Mouse (Mus musculus): ENCODE results near the gene Hdac10.

Hdac10 gene

DNA sequence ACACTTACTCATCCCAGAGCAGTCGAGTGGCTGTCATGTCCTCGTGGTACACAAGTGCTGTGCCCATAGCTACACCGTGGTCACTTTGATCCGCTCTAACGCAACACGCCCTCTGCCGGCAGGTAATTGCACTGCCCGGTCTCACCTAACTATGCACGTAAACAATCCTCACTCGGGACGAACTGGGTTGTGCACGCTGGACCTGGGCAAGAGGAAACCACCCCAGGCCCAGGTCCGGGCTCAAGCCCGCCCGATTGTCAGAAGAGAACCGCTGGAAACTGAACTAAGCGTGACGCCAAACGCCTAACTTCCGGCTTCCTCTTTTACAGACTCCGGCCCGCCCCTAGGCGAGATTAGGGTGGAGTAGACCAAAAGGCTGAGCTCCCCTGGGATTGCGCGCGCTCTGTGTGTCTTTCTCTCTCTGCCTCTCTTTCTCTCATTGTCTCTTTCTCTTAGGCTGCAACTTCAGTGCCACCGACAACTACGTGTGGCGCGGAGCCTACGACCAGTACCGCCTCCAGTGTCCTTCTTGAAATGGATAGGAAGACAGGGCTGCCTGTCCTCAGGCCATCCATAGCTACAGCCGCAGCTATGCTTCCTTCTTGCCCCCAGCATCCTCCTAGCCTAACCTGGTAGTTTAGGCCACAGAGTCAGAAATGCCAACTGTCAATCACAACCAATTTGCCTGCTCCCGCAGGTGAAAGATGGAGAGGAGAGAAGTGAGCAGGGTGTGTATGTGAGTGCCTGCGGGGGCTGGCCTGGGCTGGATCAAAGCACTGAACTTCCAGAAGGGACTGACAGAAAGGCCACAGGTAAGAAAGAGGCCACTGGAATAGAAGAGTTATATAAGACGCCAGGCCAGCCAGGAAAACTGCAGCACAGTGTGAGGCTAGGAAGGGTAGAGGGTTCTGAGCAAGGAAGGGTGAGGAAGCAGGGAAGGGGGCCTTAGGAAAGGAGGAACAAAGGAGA lies at the start of gene Hdac10:
TSS of gene Hdac10 (minus strand) at position 319 of the 969 bp plus-strand sequence.
- DNase-seq (ENCODE audit: low read depth), result peak; percentile 88

DNA sequence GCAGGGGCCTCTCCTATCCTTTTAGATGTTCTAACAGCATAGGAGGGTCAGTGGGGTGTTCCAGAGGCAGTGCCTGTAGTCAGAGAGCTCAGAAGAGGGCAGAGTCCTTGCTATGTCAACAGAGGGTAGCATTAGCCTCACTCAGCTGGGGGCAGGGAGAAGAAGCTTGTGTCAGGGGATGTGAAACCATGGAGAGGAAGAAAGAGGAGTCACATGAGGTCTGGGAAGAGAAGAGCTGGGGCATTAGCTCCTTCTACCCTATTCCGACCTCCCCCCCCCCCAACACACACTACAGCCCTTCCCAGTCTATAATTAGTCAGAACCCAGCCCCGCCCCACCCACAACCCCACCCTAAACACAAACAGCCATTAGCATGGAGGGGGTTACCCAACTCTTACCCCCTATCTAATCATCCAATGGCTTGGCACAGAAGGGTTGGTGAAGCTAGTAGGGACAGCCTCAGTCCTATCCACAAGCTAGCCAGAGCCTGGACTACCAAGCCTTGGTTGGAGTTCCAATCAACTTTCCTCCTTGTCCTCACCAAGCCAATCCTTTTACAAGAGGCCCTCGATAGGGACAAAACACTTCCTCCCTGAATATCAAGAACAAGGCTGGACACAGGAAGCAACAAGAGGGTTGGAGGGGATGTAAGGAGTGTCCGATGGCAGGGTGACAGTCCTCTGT lies 49.2 kb upstream of the Hdac10 start:
- peak; percentile 19 for DNase-seq (ENCODE audit: low read depth)

- peak; percentile 59 for DNase-seq (ENCODE audit: low read depth)
Observed at GRCm38 (mm10) chr15:89177121-89177520, 48.6 kb upstream of the Hdac10 start.

DNA sequence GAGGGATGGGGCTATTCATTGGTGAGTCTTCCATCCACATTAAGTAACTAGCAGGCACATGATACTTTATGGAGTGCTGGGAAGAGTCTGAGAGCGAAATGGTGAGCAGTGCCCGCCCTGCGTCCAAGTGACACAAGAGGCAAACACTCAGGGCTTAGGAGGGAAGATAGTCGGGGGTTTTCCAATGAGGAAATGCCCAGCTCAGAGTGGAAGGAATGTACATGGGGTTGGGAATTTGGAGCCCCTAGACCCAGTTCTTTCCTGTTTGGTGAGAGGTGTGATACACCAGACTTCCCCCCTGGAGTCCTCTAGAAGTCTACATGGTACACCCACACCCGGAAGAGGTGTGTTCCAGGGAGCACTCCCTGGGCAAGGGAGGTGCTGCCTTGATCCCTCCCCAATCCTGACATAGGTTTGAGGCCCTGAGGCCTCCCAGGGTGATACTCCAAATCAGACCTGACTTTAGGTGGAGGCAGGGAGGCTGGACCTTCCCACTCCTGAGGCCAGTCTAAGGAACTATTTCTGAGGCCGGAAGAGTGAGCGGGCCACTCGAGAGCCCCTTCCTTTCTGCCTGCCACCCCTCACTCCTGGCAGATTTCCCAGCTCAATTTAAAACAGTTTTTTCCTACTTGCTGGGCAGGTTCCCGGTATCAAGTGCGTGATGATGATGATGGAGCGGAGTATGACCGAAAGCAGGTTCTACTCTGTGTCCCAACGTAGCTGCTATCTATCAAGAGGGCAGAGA lies 47.1 kb upstream of the Hdac10 start:
- no peak for DNase-seq (ENCODE audit: low read depth)

DNA sequence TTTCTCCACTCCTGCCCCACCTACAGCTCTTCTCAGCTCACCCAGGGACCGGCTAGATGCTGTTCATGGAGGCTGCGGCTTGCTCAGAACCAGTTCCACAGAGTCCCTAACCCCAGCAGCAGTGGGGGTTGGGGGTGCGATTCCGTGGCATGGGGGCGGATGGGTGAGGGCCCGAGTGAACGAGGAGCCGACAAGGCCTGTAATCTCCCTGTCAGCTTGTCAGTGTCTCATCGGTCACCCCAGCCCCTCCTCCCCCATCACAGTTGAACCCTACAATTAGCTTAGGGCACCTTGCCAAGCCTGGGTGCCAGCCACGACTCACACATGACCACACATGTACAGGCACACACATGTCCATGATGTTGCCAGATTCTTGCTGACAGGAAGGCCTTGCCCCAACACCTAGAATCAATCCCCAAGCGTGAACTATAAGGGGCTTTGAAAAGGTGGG lies 46.4 kb upstream of the Hdac10 start:
- DNase-seq (ENCODE audit: low read depth), result no peak

- DNase-seq (ENCODE audit: low read depth), result no peak
Observed at GRCm38 (mm10) chr15:89173906-89174214, 45.4 kb upstream of the Hdac10 start.

GRCm38 (mm10) chr15:89173024-89173905 lies 44.8 kb upstream of the Hdac10 start:
- no peak for DNase-seq (ENCODE audit: low read depth)

DNA sequence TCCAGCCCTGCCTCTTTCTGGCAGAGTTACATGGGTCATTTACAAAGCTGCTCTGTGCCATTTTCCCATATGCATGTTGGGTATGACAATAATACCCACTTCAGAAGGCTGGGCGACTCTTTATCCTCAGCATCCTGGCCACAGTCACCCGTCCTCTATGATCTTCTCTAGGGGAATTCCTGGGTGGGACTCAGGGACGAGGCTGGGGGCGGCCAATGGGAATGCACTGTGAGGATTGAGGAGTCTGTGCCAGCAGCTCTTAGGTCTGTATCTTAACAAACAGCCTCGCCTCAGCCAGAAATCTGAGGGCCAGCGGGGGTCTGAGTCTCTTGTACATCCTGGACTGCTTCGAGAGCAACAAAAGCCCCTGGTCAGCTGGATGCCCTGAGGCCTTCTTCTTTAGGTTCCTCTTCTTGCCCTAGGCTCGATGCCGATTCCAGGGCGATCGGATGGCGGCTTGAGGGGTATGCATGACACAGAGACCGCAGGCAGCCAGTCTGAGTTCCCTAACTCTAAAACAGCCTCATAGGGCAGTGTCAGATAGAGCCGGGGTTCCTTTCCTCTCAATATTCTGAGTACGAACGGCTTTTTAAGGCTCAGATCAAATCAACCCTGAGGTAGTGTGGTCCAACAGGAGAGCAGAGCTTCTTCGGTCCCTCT lies 43.9 kb upstream of the Hdac10 start:
- DNase-seq (ENCODE audit: low read depth), result no peak

DNA sequence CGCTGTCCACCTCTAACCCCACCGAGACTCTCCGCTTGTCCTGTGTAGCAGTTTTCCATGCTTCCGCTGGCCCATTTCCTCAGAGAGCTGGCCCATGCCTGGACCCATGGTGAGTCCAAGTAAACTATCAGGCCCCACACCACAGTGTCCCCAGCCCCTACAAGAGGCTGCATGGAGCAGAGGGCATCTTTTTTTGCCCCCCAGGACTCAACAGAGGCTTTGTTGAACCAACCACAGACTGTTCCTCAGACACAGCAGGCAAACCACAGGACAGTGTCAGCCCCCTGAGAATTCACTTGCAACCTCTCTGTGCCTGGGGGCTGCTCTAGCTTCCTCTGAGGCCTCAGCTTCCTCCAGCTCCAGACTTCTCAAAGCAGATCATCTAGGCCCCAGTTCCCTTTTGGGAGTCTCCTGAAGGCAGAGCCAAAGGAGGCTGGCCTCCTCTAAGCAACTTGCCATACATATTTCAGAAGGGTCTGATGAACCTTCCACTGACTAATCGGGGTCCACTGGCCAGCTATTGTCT lies 43.1 kb upstream of the Hdac10 start:
- no peak for DNase-seq (ENCODE audit: low read depth)

GRCm38 (mm10) chr15:89170102-89170501 lies 41.6 kb upstream of the Hdac10 start:
- no peak for DNase-seq (ENCODE audit: low read depth)

DNA sequence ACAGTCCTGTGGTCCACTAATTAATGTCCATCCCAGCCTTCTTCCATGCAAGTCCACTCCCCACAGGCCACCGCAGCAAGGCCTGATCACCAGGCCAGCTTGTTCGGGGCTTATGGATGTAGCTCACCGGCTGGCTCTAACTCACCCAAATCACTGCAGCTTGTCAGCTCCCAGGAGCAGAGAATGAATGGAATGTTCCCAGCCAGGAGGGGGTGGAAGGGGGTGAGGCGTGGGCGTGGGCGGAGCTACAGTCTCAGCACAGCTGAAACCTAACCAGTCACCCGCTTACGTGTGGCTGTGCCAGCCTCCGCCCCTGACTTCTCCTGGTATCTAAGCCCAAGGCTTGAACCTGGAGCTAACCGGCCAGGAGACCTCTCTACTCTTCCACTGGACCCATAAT lies 40.9 kb upstream of the Hdac10 start:
- no peak for DNase-seq (ENCODE audit: low read depth)

DNA sequence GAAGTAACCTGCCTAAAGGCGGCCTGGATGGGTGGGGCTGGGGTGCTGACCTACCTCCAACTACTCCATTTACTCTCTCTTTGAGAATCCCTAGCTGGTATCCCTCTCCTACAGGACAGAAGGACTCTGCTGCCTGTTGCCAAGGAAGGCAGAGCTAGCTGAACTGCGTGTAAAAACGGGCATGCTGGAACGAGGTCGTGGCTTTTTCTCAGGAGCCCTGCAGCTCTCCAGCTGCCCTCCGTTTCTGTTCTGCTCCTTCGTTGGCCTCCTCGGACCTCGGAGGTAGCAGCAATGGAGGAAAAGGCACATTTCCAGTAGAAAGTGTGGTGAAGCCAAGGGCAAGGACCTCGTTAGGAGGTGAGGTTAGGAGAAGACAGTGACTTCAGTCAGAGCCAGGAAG lies 40.4 kb upstream of the Hdac10 start:
- no peak for DNase-seq (ENCODE audit: low read depth)

DNA sequence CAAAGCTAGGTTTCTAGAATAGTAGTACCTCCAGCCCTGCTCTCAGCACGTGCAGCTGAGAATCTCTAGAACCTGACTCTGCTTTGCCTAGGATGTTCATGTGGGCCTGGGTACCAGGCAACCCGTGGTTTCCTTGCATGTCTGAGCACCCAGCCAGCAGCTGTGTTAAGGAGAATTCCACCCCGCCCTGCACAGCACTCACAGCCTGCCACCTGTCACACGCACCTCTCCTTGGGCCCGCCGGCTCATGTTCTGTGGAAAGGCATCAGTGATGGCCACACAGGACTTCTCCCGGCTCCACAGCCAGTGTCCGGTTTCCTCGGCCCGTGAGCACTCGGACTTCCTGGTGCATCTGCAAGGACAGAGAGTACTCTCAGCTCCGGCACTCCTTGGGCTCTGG lies 37.0 kb upstream of the Hdac10 start:
- no peak for DNase-seq (ENCODE audit: low read depth)

GRCm38 (mm10) chr15:89161397-89161796 lies 32.9 kb upstream of the Hdac10 start:
- no peak for DNase-seq (ENCODE audit: low read depth)

DNA sequence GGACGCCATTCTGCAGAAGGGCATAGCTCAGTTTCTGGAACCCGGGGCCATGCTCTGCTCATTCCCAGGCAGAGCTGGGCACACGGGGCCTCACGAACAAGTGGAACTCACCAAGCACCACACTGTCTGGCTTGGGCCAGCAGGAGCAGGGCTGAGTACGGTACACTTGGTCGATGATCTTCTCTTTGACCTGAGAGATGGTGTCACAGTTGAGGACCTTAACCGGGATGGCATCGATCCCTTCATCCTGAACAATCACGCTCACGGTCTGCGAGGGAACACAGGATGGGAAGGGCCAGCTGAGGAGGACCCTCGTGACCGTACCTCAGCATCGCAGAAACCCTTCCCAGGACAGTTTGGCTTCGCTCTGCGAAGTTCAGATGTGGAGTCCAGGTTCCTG lies 30.0 kb upstream of the Hdac10 start:
- DNase-seq (ENCODE audit: low read depth), result no peak

- peak; percentile 91 for DNase-seq (ENCODE audit: low read depth)
Observed at GRCm38 (mm10) chr15:89157954-89158353, 29.5 kb upstream of the Hdac10 start.

DNA sequence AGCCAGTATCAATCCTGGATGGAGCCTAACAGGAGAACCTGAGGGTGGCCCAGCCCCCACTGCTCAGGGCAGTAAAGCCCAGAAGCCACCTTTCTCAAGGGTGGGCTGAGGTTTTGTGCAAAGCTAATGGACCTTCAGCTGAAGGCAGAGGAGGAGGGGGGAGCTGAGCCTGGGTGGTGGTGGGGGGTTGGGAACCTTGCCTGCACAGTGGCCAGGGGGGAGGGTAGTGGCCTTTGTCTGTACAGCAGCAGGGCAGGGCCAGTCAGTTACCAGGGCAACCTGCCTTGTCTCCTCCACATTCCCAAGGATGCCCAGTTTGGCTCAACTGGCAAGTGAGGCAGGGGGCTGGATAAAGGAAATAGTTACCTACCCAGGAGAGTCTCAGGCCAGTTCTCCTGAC lies 23.8 kb upstream of the Hdac10 start:
- no peak for DNase-seq (ENCODE audit: low read depth)

DNA sequence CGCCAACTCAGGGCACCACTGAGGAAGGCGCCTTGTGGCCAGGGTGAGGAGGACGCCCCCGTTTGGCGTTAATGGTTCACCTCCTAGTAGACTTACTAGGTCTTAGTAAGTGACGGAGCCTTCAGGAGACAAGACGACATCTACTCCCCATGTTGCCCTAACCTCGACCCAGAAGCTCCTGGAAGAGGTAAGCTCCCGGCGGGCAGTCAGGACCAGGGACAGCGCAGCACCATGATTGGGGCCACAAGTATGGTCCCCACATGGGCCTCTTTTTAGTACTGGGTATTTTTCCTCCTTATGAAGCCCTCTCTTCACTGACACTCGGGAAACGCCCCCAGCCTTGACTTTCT lies 21.5 kb upstream of the Hdac10 start:
- DNase-seq (ENCODE audit: low read depth), result peak; percentile 36

DNA sequence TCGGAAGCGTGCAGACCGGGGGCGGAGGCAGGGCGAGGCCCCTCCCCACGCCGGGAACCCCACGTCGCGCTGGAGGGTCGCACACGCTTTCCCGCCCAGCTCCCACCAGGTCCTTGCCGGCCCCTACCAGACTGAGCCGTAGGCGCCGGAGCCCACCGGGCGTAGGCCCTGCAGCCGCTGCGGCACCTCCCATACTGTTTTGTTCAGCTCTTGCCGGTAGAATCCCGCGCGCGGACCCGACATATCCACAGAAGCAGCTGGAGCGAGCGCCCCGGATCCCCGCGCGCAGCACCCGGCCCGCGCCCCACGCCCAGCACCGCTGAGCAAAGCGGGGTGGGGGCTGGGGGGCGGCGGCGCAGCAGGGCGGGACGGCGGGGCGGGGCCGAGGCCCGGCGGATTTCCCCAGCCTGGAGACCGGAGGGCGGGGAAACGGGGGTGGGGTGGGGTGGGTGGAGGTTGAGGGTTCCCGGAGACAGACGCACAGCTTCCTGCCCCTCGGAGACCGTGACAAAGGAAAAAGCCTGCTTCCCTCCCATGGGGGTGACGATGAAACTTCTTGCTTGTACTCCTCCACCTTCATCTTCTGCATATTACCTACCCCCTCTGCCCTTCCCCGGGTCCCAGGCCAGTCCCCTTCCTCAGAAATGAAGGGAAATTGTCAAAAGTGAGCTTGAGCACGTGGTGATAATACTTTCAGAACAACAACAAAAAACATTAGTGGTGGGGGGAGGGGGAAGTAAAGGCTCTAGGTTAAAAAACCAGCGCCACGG lies 21.0 kb upstream of the Hdac10 start, which contains the start of gene Mapk11:
TSS of gene Mapk11 (minus strand) at position 358 of the 770 bp plus-strand sequence.
- DNase-seq (ENCODE audit: low read depth), result no peak

Measured in 416B (cell line).